Mouse (Mus musculus): Measurements from ENCODE around the gene Rab8b.

Rab8b gene

DNA sequence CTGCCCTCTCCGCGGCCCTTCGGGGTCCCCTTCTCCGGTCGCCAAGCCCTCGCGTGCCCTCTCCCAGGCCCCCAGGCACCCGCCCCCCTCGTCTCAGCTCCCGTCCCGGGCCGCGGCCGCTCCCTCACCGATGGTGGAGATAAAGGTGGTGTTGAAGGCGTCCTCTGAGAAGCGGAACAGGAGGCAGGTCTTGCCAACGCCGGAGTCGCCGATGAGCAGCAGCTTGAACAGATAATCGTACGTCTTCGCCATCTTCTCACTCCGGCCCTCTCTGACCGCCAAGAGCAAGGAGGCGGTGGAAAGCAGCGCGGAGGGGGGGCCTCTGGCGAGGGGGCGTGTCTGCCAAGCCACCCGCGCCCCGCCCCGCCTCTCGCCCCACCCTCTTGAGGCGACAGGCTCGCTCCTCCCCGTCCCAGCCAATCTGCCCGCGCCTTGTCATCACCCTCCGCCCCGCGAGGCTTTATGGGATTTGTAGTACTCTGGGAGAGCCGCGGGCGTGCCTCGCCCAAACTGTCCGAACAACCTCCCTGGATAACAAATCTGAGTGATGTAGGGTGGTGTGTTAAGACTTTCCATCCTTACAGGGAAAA lies at the start of gene Rab8b:
TSS of gene Rab8b (minus strand) at position 306 of the 590 bp plus-strand sequence.
- DNase-seq (ENCODE audit: low read depth, low spot score): peak; percentile 94

GRCm38 (mm10) chr9:66967492-66967891 lies 48.0 kb upstream of the Rab8b start:
- no peak for DNase-seq (ENCODE audit: low read depth, low spot score)

DNA sequence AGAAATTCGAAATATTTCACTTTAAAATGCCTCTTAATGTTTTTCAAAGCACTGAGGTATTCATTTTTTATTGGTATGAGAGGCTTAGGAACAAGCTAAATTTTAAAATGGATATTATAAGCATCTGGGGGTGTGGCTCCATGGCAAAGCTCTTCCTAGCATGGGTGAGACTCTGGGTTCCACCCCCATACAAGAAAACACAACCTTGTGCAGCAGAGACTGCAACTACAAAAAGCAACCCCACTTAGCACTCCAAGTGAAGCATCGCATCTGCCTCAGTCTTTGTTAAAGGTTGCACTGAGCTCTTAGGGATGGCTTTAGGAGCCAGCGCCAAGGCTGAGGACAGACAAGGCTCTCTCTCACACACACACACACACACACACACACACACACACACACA lies 42.0 kb upstream of the Rab8b start:
- no peak for DNase-seq (ENCODE audit: low read depth, low spot score)

- no peak for DNase-seq (ENCODE audit: low read depth, low spot score)
Measured at GRCm38 (mm10) chr9:66957451-66957850, 38.0 kb upstream of the Rab8b start.

DNA sequence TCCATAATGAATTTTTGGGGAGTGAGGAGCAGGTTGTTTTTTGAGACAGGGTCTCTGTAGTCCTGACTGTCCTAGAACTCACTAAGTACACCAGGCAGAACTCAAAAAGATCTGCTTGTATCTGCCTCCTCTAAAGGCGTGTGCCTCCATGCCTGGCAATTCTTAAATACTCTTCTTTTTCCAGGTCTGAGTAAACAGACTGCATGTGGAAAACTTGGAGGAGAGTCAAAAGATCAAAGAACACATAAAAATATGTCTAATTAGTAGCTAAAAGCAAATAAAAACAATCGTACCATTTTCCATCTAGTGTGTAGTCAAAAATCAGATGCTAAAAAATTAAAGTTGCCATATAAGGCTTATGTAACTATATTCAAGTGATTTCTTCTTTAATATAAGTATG lies 33.4 kb upstream of the Rab8b start:
- no peak for DNase-seq (ENCODE audit: low read depth, low spot score)

DNA sequence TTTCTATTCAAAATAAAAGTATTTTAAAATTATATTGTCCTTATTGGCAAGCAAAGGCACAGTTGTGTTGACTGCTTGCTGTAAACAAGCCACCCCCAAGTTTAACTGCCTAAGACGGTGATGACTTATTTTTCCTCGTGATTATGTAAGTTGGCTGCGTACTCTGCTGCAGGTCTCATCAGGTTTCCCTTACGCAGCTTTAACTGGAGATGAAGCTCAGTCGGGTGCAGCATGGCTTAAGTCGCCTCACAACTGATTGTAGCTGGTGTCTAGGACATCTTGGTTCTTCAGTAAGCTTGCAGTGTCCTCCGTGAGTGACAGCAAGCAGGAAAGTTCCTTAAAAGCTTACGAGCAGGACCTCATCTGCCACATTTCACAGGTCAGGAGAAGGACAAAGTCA lies 32.8 kb upstream of the Rab8b start:
- DNase-seq (ENCODE audit: low read depth, low spot score): no peak

GRCm38 (mm10) chr9:66948536-66948935 lies 29.0 kb upstream of the Rab8b start:
- DNase-seq (ENCODE audit: low read depth, low spot score): no peak

DNA sequence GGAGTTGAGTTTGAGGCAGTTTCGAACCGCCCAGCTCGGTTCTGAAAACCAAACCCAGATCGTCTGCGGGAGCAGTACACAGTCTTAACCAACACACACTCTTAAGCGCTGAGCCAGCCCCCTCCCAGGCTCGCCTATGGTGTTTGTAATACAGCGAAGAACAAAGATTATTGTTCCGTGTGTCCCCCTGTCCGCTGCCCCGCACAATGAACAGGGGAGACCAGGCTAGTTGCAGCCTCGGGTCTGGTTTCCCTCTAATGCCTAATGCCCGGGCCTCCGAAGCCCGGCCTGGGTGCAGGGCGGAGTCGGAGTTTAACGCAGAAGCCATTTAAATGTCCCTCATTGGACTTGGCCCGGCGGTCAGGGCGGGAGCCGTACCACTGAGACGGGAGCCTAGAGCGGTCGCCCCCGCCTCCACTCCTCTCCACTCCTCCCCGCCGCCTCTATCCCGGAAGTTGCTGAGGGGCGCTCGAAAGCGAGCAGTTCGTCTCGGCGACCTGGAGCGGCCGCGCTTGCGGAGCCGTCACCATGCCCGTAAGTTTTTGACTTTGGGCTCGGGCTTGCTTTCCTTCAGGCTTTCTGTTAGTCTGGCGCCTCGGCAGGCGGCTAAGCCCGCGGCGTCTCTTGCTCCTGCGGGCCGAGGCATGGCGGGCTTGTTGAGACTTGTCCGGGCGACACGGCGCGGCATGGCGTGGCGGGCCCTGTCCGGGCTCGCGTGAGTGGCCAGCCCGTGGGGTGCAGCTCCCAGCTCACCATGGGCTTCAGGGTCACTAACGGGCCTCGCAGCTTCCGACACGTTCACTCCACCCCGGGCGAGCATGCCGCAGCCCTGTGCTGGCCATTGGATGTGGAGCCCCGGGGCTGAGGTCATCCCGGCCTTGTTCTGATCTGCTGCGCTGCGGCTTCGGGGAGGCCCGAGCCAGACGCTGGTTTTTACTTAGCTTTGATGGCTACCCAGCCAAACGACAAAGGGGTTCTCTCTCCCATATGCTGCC lies 26.5 kb upstream of the Rab8b start, which contains the start of gene Rps27l:
TSS of gene Rps27l (plus strand) at position 440 of the 995 bp plus-strand sequence.
- peak; percentile 95 for DNase-seq (ENCODE audit: low read depth, low spot score)

DNA sequence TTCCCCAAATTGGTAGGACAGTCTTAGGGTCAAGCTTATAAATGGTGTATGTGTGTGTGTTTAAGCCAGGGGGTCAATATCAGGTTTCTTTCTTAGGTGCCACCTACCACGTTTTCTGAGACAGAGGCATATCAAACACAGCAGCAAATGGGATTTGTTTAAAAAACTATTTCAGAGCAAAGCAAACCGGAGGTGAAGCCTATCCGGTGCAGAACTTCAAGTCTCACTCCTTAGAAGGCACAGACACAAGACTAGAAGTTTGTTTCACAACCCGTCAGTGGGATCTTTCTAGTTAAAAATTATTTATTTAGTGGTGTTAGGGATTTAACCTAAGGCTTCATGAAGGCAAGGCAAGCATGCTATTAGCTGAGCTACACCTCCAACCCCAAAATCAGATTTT lies 25.7 kb upstream of the Rab8b start:
- no peak for DNase-seq (ENCODE audit: low read depth, low spot score)

- DNase-seq (ENCODE audit: low read depth, low spot score): peak; percentile 71
Measured at GRCm38 (mm10) chr9:66938836-66939235, 19.3 kb upstream of the Rab8b start.

GRCm38 (mm10) chr9:66937507-66937906 lies 18.0 kb upstream of the Rab8b start:
- no peak for DNase-seq (ENCODE audit: low read depth, low spot score)

GRCm38 (mm10) chr9:66933869-66934808 lies 14.7 kb upstream of the Rab8b start:
- no peak for DNase-seq (ENCODE audit: low read depth, low spot score)

GRCm38 (mm10) chr9:66930351-66930750 lies 10.9 kb upstream of the Rab8b start:
- DNase-seq (ENCODE audit: low read depth, low spot score): no peak

DNA sequence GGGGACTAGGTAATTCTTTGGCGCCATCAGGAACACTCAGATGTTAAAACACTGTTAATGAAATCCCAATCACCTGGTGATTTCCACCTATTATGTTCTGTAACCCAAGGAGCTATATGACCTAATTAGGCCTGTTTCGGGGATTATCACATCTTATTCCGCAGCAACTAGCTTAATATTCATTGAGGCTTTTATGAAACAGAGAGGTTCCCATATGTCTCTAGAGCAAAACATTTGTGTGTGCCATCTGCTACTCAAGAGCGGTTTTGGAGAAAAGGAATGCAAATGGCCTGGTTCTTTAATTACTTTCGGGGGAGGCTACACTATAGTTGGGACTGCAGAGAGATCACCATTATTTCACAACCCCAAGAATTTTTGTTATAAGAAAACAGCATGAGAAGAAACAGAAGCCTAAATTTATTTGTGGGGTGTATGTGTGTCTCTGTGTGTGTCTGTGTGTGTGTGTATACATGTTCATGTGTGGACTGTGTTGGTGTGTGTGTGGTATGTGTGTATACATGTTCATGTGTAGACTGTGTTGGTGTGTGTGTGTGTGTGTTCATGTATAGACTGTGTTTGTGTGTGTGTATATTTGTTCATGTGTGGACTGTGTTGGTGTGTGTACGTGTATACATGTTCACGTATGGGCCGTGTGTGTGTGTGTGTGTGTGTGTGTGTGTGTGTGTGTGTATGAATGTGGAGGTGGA lies 8.4 kb upstream of the Rab8b start:
- DNase-seq (ENCODE audit: low read depth, low spot score): no peak

GRCm38 (mm10) chr9:66925853-66926252 lies 6.4 kb upstream of the Rab8b start:
- no peak for DNase-seq (ENCODE audit: low read depth, low spot score)

- no peak for DNase-seq (ENCODE audit: low read depth, low spot score)
Measured at GRCm38 (mm10) chr9:66922076-66922475, 2.6 kb upstream of the Rab8b start.

GRCm38 (mm10) chr9:66920488-66921279 lies 1.2 kb upstream of the Rab8b start:
- DNase-seq (ENCODE audit: low read depth, low spot score): no peak

DNA sequence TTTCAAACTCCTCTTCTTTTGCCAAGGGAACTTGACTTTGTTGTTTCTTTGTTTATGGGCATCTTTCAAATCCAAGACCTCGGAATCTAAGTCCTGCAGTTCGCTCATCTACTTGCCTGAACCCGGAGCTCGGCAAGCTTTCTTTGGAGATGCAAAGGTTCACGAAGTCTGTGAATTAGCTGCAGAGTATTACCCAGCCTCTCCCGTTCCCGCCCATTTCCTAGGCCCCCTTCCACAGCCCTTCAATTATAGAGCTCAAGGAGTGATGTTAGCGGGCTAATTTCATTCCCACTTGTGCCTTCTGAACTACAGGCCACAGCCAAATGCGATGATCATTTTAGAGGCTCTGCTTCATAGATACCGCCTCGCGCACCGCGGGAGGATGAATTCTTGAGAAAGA lies 494 bp upstream of the Rab8b start:
- no peak for DNase-seq (ENCODE audit: low read depth, low spot score)

GRCm38 (mm10) chr9:66918672-66919330 lies 686 bp downstream of the Rab8b start:
- no peak for DNase-seq (ENCODE audit: low read depth, low spot score)

GRCm38 (mm10) chr9:66917892-66918255 lies 1.6 kb downstream of the Rab8b start:
- DNase-seq (ENCODE audit: low read depth, low spot score): no peak

Data from forelimb bud, embryonic 11.5 days (tissue).